Mouse (Mus musculus) hindbrain, embryonic 15.5 days (tissue): ENCODE results near the gene Maged2. TPM values are rescaled to one million over a fixed set of nuclear protein-coding genes. Genes with fewer than 3 reads are reported as not detected.
"Not testable (repeated sequence)": the region's sequence is repeated elsewhere in the genome, so short reads cannot be mapped to it uniquely, and the experiment has no call there.

ENCODE experiments used
- ATAC-seq: fragments of 200-750 bp; cut with Nextera tagmentation; 2 replicates; pipeline ENCODE4 v1.8.0; 2017; ENCODE audit warnings: low read depth, moderate number of reproducible peaks, moderate TSS enrichment; ENCODE audit not compliant: low FRiP score
- H3K27ac ChIP-seq: fragments of 300-500 bp; sonication (generic); replicated peaks from 2 replicates; pipeline ENCODE4 v1.5.1; 2015; ENCODE audit warnings: mild to moderate bottlenecking, inconsistent platforms
- H3K27me3 ChIP-seq: fragments of 300-500 bp; sonication (generic); 2 replicates; pipeline ENCODE4 v1.6.1; 2015; ENCODE audit warnings: control low read depth, inconsistent platforms
- H3K36me3 ChIP-seq: fragments of 300-500 bp; sonication (generic); 2 replicates; pipeline ENCODE4 v1.6.1; 2015; ENCODE audit warnings: control low read depth, inconsistent platforms
- H3K4me1 ChIP-seq: fragments of 300-500 bp; sonication (generic); replicated peaks from 2 replicates; pipeline ENCODE4 v1.6.1; 2015; ENCODE audit warnings: control low read depth, inconsistent platforms
- H3K4me2 ChIP-seq: fragments of 300-500 bp; sonication (generic); 2 replicates; pipeline ENCODE4 v1.6.1; 2015; ENCODE audit warnings: moderate library complexity, mild to moderate bottlenecking, inconsistent platforms
- H3K4me3 ChIP-seq: fragments of 300-500 bp; sonication (generic); 2 replicates; pipeline ENCODE4 v1.5.1; 2015; ENCODE audit warnings: mild to moderate bottlenecking, inconsistent platforms
- H3K9ac ChIP-seq: fragments of 300-500 bp; sonication (generic); 2 replicates; pipeline ENCODE4 v1.6.1; 2015; ENCODE audit warnings: inconsistent platforms
- H3K9me3 ChIP-seq: fragments of 300-500 bp; sonication (generic); 2 replicates; pipeline ENCODE4 v1.6.1; 2016; ENCODE audit warnings: control low read depth, inconsistent platforms
- WGBS: fragments of 180-500 bp; shearing (Covaris S2); methylation state at CpG from one replicate; pipeline ENCODE4 v1.1.7; 2015; 5-methylcytosine and 5-hydroxymethylcytosine counted together
- polyA plus RNA-seq: library from polyadenylated mRNA; unstranded; fragments of >200 nt; fragmentation: Nextera tagmentation; extraction: Ambion mirVana; gene quantifications from 2 replicates; pipeline ENCODE4 v1.2.1, GENCODE M21; 2015

Maged2 gene
- polyA plus RNA-seq, result 488 and 500 TPM in 2 replicates

- peak; percentile 23 for ATAC-seq
- no peaks in the 10 kb centered on the region for H3K27me3 ChIP-seq
- H3K36me3 ChIP-seq, result peaks cover 19% of the 10 kb centered on the region; the same call in 1 of the 2 replicates
- peak within 1 kb of the TSS; percentile 60 for H3K9ac ChIP-seq
- H3K4me2 ChIP-seq, result peak within 1 kb of the TSS; percentile 56
- H3K4me1 ChIP-seq, result peaks cover 9% of the 10 kb centered on the region; the same call in 1 of the 2 replicates
- peak within 1 kb of the TSS; percentile 87 for H3K27ac ChIP-seq
- WGBS, result 13% methylated on average over 7 of the region's 7 CpGs
- no peaks in the 10 kb centered on the region for H3K9me3 ChIP-seq
- H3K4me3 ChIP-seq, result peak within 1 kb of the TSS; percentile 49
These were observed at the start of gene Maged2 for GRCm38 (mm10) chrX:150814139-150814469. Gene Maged2, minus strand, starts transcription at chrX:150814345.

- no peak overlapping the region for H3K27ac ChIP-seq
- no peaks in the 10 kb centered on the region for H3K36me3 ChIP-seq
- no peak overlapping the region for H3K4me3 ChIP-seq
- no peaks in the 10 kb centered on the region for H3K9me3 ChIP-seq
- no peaks in the 10 kb centered on the region for H3K4me1 ChIP-seq
- 65% methylated on average over 8 of the region's 8 CpGs for WGBS
- no peak for ATAC-seq
- H3K4me2 ChIP-seq, result no peak overlapping the region
- no peak overlapping the region for H3K9ac ChIP-seq
- no peaks in the 10 kb centered on the region for H3K27me3 ChIP-seq
These were observed 34.1 kb upstream of the Maged2 start for GRCm38 (mm10) chrX:150848230-150848629.

- H3K27ac ChIP-seq, H3K27me3 ChIP-seq, H3K4me1 ChIP-seq, H3K36me3 ChIP-seq, H3K4me3 ChIP-seq, H3K9ac ChIP-seq, H3K4me2 ChIP-seq, H3K9me3 ChIP-seq: not testable (repeated sequence)
- 67% methylated on average over 3 of the region's 10 CpGs for WGBS
- peak; percentile 94 for ATAC-seq
These were observed 31.5 kb upstream of the Maged2 start for GRCm38 (mm10) chrX:150845480-150846205.

GRCm38 (mm10) chrX:150843257-150843656 is 29.1 kb upstream of the Maged2 start:
- not testable (repeated sequence) for H3K4me3 ChIP-seq, H3K9me3 ChIP-seq, H3K9ac ChIP-seq, H3K4me2 ChIP-seq, H3K36me3 ChIP-seq, ATAC-seq, H3K27ac ChIP-seq, H3K27me3 ChIP-seq, H3K4me1 ChIP-seq
- WGBS, result 92% methylated on average over 2 of the region's 4 CpGs

GRCm38 (mm10) chrX:150830297-150830696 is 16.2 kb upstream of the Maged2 start:
- no peak overlapping the region for H3K4me3 ChIP-seq
- no peaks in the 10 kb centered on the region for H3K9me3 ChIP-seq
- 0 out of 2 replicates have a peak, but pooled peaks cover 3% of the 10 kb centered on the region for H3K27me3 ChIP-seq
- no peaks in the 10 kb centered on the region for H3K4me1 ChIP-seq
- 81% methylated on average over 4 of the region's 4 CpGs for WGBS
- no peak overlapping the region for H3K27ac ChIP-seq
- H3K9ac ChIP-seq, result no peak overlapping the region
- H3K36me3 ChIP-seq, result no peaks in the 10 kb centered on the region
- no peak for ATAC-seq
- H3K4me2 ChIP-seq, result no peak overlapping the region

GRCm38 (mm10) chrX:150817278-150817677 is 3.1 kb upstream of the Maged2 start:
- no peak for ATAC-seq
- no peaks in the 10 kb centered on the region for H3K27me3 ChIP-seq
- H3K9me3 ChIP-seq, result no peaks in the 10 kb centered on the region
- H3K9ac ChIP-seq, result no peak overlapping the region
- H3K4me2 ChIP-seq, result no peak overlapping the region
- H3K27ac ChIP-seq, result no peak overlapping the region
- no peak overlapping the region for H3K4me3 ChIP-seq
- no peaks in the 10 kb centered on the region for H3K36me3 ChIP-seq
- H3K4me1 ChIP-seq, result peaks cover under 1% of the 10 kb centered on the region; the same call in 1 of the 2 replicates

GRCm38 (mm10) chrX:150815601-150816000 is 1.5 kb upstream of the Maged2 start:
- Histone ChIP-seq H3K27me3 (no peaks in the 10 kb centered on the region), H3K36me3 (peaks cover 11% of the 10 kb centered on the region; the same call in 1 of the 2 replicates), H3K4me1 (peaks cover 9% of the 10 kb centered on the region; the same call in 1 of the 2 replicates), H3K9me3 (no peaks in the 10 kb centered on the region), H3K4me3 (no peak overlapping the region), H3K9ac (no peak overlapping the region), H3K4me2 (no peak overlapping the region), H3K27ac (no peak overlapping the region)
- no peak for ATAC-seq
- 70% methylated on average over 1 of the region's 1 CpGs for whole genome bisulfite sequencing

GRCm38 (mm10) chrX:150813464-150814138 is 544 bp downstream of the Maged2 start:
- H3K4me3 ChIP-seq, result peak overlapping the region; percentile 49
- H3K4me2 ChIP-seq, result peak overlapping the region; percentile 56
- H3K27me3 ChIP-seq, result no peaks in the 10 kb centered on the region
- peaks cover 20% of the 10 kb centered on the region for H3K36me3 ChIP-seq
- H3K4me1 ChIP-seq, result peaks cover 9% of the 10 kb centered on the region; the same call in 1 of the 2 replicates
- H3K9ac ChIP-seq, result peak overlapping the region; percentile 60
- peak overlapping the region; percentile 87 for H3K27ac ChIP-seq
- ATAC-seq, result peak; percentile 74
- no peaks in the 10 kb centered on the region for H3K9me3 ChIP-seq
- WGBS, result 33% methylated on average over 16 of the region's 16 CpGs

GRCm38 (mm10) chrX:150812787-150813298 is 1.3 kb downstream of the Maged2 start:
- Histone ChIP-seq H3K4me1 (peaks cover 9% of the 10 kb centered on the region; the same call in 1 of the 2 replicates), H3K4me3 (peak overlapping the region; percentile 49), H3K4me2 (peak overlapping the region; percentile 56), H3K36me3 (peaks cover 23% of the 10 kb centered on the region), H3K27ac (peak overlapping the region; percentile 87), H3K9ac (peak overlapping the region; percentile 51), H3K27me3 (no peaks in the 10 kb centered on the region), H3K9me3 (no peaks in the 10 kb centered on the region)
- 19% methylated on average over 20 of the region's 24 CpGs for WGBS
- ATAC-seq, result peak; percentile 96

GRCm38 (mm10) chrX:150800987-150801386 is 13.2 kb downstream of the Maged2 start:
- WGBS, result 92% methylated on average over 2 of the region's 4 CpGs

GRCm38 (mm10) chrX:150798493-150799177 is 15.5 kb downstream of the Maged2 start:
- not testable (repeated sequence) for H3K27me3 ChIP-seq, H3K9me3 ChIP-seq, H3K4me2 ChIP-seq, H3K4me3 ChIP-seq, H3K36me3 ChIP-seq, H3K9ac ChIP-seq, H3K4me1 ChIP-seq, H3K27ac ChIP-seq
- 82% methylated on average over 4 of the region's 10 CpGs for WGBS
- peak; percentile 95 for ATAC-seq

More at GRCm38 (mm10) chrX:150800987-150801386, 13.2 kb downstream of the Maged2 start:
- not testable (repeated sequence) for H3K9ac ChIP-seq, H3K4me2 ChIP-seq, H3K9me3 ChIP-seq, H3K4me1 ChIP-seq, H3K27me3 ChIP-seq, H3K4me3 ChIP-seq, ATAC-seq, H3K27ac ChIP-seq, H3K36me3 ChIP-seq
